Mouse (Mus musculus) limb, embryonic 14.5 days (tissue): ENCODE results near the gene Olfr669. TPM values are rescaled to one million over a fixed set of nuclear protein-coding genes. Genes with fewer than 3 reads are reported as not detected.
"Not testable (repeated sequence)": the region's sequence is repeated elsewhere in the genome, so short reads cannot be mapped to it uniquely, and the experiment has no call there.

Experiments
- ATAC-seq: fragments of 200-750 bp; cut with Nextera tagmentation; 2 replicates; pipeline ENCODE4 v1.8.0; 2017; ENCODE audit warnings: low read depth, moderate number of reproducible peaks, moderate TSS enrichment; ENCODE audit not compliant: low FRiP score
- DNase-seq: peaks from one replicate; pipeline ENCODE4 v3.0.0-alpha.2; 2015; ENCODE audit warnings: low spot score
- H3K27ac ChIP-seq: fragments of 300-500 bp; sonication (generic); replicated peaks from 2 replicates; pipeline ENCODE4 v1.5.1; 2014; ENCODE audit warnings: low read depth, mild to moderate bottlenecking, low read length, moderate library complexity, mixed read lengths
- H3K27me3 ChIP-seq: fragments of 300-500 bp; sonication (generic); 2 replicates; pipeline ENCODE4 v1.6.1; 2014; ENCODE audit warnings: low read length, mixed read lengths; ENCODE audit not compliant: control insufficient read depth, insufficient read depth
- H3K36me3 ChIP-seq: fragments of 300-500 bp; sonication (generic); 2 replicates; pipeline ENCODE4 v1.6.1; 2014; ENCODE audit warnings: mild to moderate bottlenecking, low read length, moderate library complexity, mixed read lengths; ENCODE audit not compliant: control insufficient read depth, insufficient read depth
- H3K4me1 ChIP-seq: fragments of 300-500 bp; sonication (generic); 2 replicates; pipeline ENCODE4 v1.6.1; 2014; ENCODE audit warnings: antibody characterized with exemption, low read length, mixed read lengths; ENCODE audit not compliant: control insufficient read depth, insufficient read depth
- H3K4me2 ChIP-seq: fragments of 300-500 bp; sonication (generic); replicated peaks from 2 replicates; pipeline ENCODE4 v1.6.1; 2014; ENCODE audit warnings: low read depth, mild to moderate bottlenecking, low read length, moderate library complexity; ENCODE audit not compliant: severe bottlenecking
- H3K4me3 ChIP-seq: fragments of 300-500 bp; sonication (generic); replicated peaks from 2 replicates; pipeline ENCODE4 v1.5.1; 2014; ENCODE audit warnings: low read length
- H3K9ac ChIP-seq: fragments of 300-500 bp; sonication (generic); 2 replicates; pipeline ENCODE4 v1.6.1; 2014; ENCODE audit warnings: mild to moderate bottlenecking, low read depth, low read length, moderate library complexity; ENCODE audit not compliant: severe bottlenecking
- H3K9me3 ChIP-seq: fragments of 300-500 bp; sonication (generic); 2 replicates; pipeline ENCODE4 v1.6.1; 2016; ENCODE audit warnings: low read length; ENCODE audit not compliant: control insufficient read depth
- POLR2A ChIP-seq: fragments of 200-500 bp; IDR thresholded peaks from 2 replicates; pipeline ENCODE4 v1.8.0; 2012; ENCODE audit warnings: inconsistent platforms, mild to moderate bottlenecking, moderate library complexity, borderline replicate concordance; ENCODE audit not compliant: insufficient read depth, insufficient read length; ENCODE audit errors: extremely low read depth
- WGBS: fragments of 180-500 bp; shearing (Covaris S2); extraction: QIAGEN DNeasy Blood & Tissue Kit; methylation state at CpG from one replicate; pipeline ENCODE4 v1.1.7; 2014; 5-methylcytosine and 5-hydroxymethylcytosine counted together
- polyA plus RNA-seq, 2 experiments: library from polyadenylated mRNA; depleted of rRNA in 1 of 2; stranded (reverse) in 1 of 2; unstranded in 1 of 2; fragments of >200 nt; fragmentation: Nextera tagmentation in 1 of 2; extraction: Ambion mirVana in 1 of 2; gene quantifications; 2 replicates each; pipeline versions ENCODE4 v1.2.1 to v1.2.3; 2012 to 2014

Gene Olfr669
- polyA plus RNA-seq (2012; rRNA removed) (0.10 TPM in 1 of 2 replicates, not detected in the other), polyA plus RNA-seq (2014; fragmentation: Nextera tagmentation; extraction: Ambion mirVana) (not detected in 2 replicates)

DNA sequence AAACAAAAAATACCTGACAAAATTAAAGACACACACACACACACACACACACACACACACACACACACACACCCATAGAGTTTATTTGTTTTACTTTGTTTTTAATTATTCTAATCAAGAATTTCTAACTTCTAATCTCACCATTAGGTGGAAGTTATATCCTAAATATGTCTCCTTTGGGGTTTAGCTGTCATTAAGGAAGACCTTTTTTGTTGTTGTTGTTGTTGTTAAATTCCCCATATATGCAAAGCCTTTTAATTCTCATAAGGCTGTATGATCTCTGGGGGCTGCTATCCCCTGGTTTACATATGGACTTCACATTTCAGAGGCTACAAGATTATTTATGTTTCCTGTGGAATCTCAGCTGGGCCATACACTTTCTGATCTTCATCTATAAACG lies at the start of gene Olfr669:
Olfr669 (plus strand) TSS at position 301 of the 400 bp plus-strand sequence.
- Histone ChIP-seq H3K9me3 (no peaks in the 10 kb centered on the region), H3K4me3 (no peak within 1 kb of the TSS), H3K9ac (no peak within 1 kb of the TSS), H3K4me2 (no peak within 1 kb of the TSS), H3K27ac (no peak within 1 kb of the TSS), H3K4me1 (no peaks in the 10 kb centered on the region), H3K36me3 (no peaks in the 10 kb centered on the region), H3K27me3 (no peaks in the 10 kb centered on the region)
- no peak for TF ChIP-seq POLR2A
- WGBS = 74% methylated on average over 1 of the region's 1 CpGs
- DNase-seq (no peak), ATAC-seq (no peak)

DNA sequence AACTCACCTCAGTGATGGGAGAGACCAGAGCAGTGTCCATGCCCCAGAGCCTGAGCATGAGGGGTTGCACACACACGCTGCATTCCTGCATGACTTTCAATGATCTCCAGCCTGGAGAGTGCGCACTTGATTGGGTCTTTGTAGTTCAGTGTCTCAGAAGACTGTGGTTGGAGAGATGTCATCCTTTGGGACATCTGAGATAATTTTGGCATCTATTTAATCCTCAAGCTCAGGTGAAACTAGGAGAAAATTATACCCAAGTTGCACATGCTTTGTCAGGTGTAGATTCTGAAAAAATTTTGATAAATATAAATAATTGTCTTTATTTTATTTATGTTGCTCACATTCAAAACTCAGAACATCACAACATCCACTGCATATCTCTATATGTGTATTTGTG lies 38.2 kb upstream of the Olfr669 start, which contains the start of gene Olfr666:
Olfr666 (minus strand) TSS at position 101 of the 400 bp plus-strand sequence.
- WGBS = 82% methylated on average over 2 of the region's 2 CpGs
- Histone ChIP-seq H3K9ac (no peak within 1 kb of the TSS), H3K36me3 (no peaks in the 10 kb centered on the region), H3K4me3 (no peak within 1 kb of the TSS), H3K27ac (no peak within 1 kb of the TSS), H3K9me3 (no peaks in the 10 kb centered on the region), H3K27me3 (no peaks in the 10 kb centered on the region), H3K4me2 (no peak within 1 kb of the TSS), H3K4me1 (no peaks in the 10 kb centered on the region)
- TF ChIP-seq POLR2A = no peak
- DNase-seq = no peak
- no peak for ATAC-seq

GRCm38 (mm10) chr7:104921382-104921781 lies 12.7 kb upstream of the Olfr669 start, which contains the start of gene Olfr667:
Gene Olfr667, minus strand, starts transcription at chr7:104921482.
- no peaks in the 10 kb centered on the region for H3K4me1 ChIP-seq
- no peak for TF ChIP-seq POLR2A
- H3K9ac ChIP-seq = no peak within 1 kb of the TSS
- H3K4me3 ChIP-seq = no peak within 1 kb of the TSS
- 87% methylated on average over 1 of the region's 1 CpGs for WGBS
- no peaks in the 10 kb centered on the region for H3K36me3 ChIP-seq
- H3K4me2 ChIP-seq = no peak within 1 kb of the TSS
- H3K27ac ChIP-seq = no peak within 1 kb of the TSS
- ATAC-seq (no peak), DNase-seq (no peak)
- no peaks in the 10 kb centered on the region for H3K27me3 ChIP-seq
- H3K9me3 ChIP-seq = no peaks in the 10 kb centered on the region

- Histone ChIP-seq H3K9me3 (no peaks in the 10 kb centered on the region), H3K4me1 (no peaks in the 10 kb centered on the region), H3K4me2 (no peak within 1 kb of the TSS), H3K27me3 (no peaks in the 10 kb centered on the region), H3K36me3 (no peaks in the 10 kb centered on the region), H3K27ac (no peak within 1 kb of the TSS), H3K4me3 (no peak within 1 kb of the TSS), H3K9ac (no peak within 1 kb of the TSS)
- no peak for DNase-seq
- no peak for TF ChIP-seq POLR2A
- no peak for ATAC-seq
- 73% methylated on average over 1 of the region's 1 CpGs for WGBS
These were observed 6.1 kb upstream of the Olfr669 start, which contains the start of gene Olfr668 for GRCm38 (mm10) chr7:104927957-104928356. Gene Olfr668, minus strand, starts transcription at chr7:104928057.

GRCm38 (mm10) chr7:104950234-104950633 lies 16.2 kb downstream of the Olfr669 start:
- not testable (repeated sequence) for H3K36me3 ChIP-seq, H3K4me1 ChIP-seq, DNase-seq, H3K27ac ChIP-seq, H3K4me3 ChIP-seq, H3K9me3 ChIP-seq, ATAC-seq, H3K27me3 ChIP-seq, H3K4me2 ChIP-seq, H3K9ac ChIP-seq
- WGBS = 90% methylated on average over 16 of the region's 16 CpGs

GRCm38 (mm10) chr7:104962520-104962919 lies 28.5 kb downstream of the Olfr669 start, which contains the start of gene Olfr670:
Gene Olfr670, minus strand, starts transcription at chr7:104962620.
- no peaks in the 10 kb centered on the region for H3K4me1 ChIP-seq
- no peak within 1 kb of the TSS for H3K4me2 ChIP-seq
- H3K27ac ChIP-seq = no peak within 1 kb of the TSS
- TF ChIP-seq POLR2A = no peak
- DNase-seq = no peak
- no peak within 1 kb of the TSS for H3K9ac ChIP-seq
- no peak within 1 kb of the TSS for H3K4me3 ChIP-seq
- no peak for ATAC-seq
- no peaks in the 10 kb centered on the region for H3K9me3 ChIP-seq
- H3K27me3 ChIP-seq = no peaks in the 10 kb centered on the region
- WGBS = 39% methylated on average over 1 of the region's 1 CpGs
- no peaks in the 10 kb centered on the region for H3K36me3 ChIP-seq

- not testable (repeated sequence) for H3K9ac ChIP-seq, ATAC-seq, H3K4me1 ChIP-seq, H3K4me2 ChIP-seq, DNase-seq, H3K36me3 ChIP-seq, H3K27me3 ChIP-seq, H3K9me3 ChIP-seq, H3K4me3 ChIP-seq, H3K27ac ChIP-seq
- 64% methylated on average over 2 of the region's 2 CpGs for WGBS
These were observed 38.5 kb downstream of the Olfr669 start for GRCm38 (mm10) chr7:104972507-104972906.
